Mouse (Mus musculus): ENCODE results near the gene Timp2.

GRCm38 (mm10) chr11:118343629-118344028 is 11.9 kb downstream of the Timp2 start:
- no peak for TF ChIP-seq CTCF (IDR thresholded peaks at IDR 0.05; ENCODE audit: low read depth)
- no peak for TF ChIP-seq EP300 (optimal IDR thresholded peaks at IDR 0.05)
